Mouse (Mus musculus): Measurements from ENCODE around the gene Galnt10. TPM values are rescaled to one million over a fixed set of nuclear protein-coding genes. Genes with fewer than 3 reads are reported as not detected.
A peak's percentile ranks its signal among the peaks of the same experiment; 100 is the strongest.

The Galnt10 gene
- polyA plus RNA-seq, 1 experiment from 2014 or later = 18.4 TPM

GRCm38 (mm10) chr11:57644245-57645017, 811 bp upstream of the Galnt10 start:
- no peaks in the 10 kb centered on the region for H3K36me3 ChIP-seq
- under 1% methylated on average over 30 of the region's 30 CpGs for WGBS
- H3K27ac ChIP-seq = no peak overlapping the region

GRCm38 (mm10) chr11:57645847-57646246, 605 bp downstream of the Galnt10 start:
- Histone ChIP-seq H3K4me3 (peak overlapping the region; percentile 75), H3K27ac (no peak overlapping the region), H3K9ac (peak overlapping the region; percentile 83), H3K4me2 (replicated peaks) (peak overlapping the region; percentile 97), H3K27me3 (replicated peaks) (no peaks in the 10 kb centered on the region; the same call in 1 of the 2 replicates), H3K9me3 (no peaks in the 10 kb centered on the region), H3K36me3 (no peaks in the 10 kb centered on the region), H3K4me1 (peaks cover 24% of the 10 kb centered on the region)
- 29% methylated on average over 8 of the region's 8 CpGs for WGBS
- no peak for ATAC-seq (ENCODE audit: low FRiP score, low read depth)

More at GRCm38 (mm10) chr11:57644245-57645017, 811 bp upstream of the Galnt10 start:
- Histone ChIP-seq H3K4me2 (replicated peaks) (peak overlapping the region; percentile 97), H3K27me3 (replicated peaks) (no peaks in the 10 kb centered on the region; the same call in 1 of the 2 replicates), H3K4me1 (peaks cover 24% of the 10 kb centered on the region), H3K9me3 (no peaks in the 10 kb centered on the region), H3K4me3 (peak overlapping the region; percentile 75), H3K9ac (peak overlapping the region; percentile 83)
- ATAC-seq (ENCODE audit: low FRiP score, low read depth) = peak; percentile 52

- Histone ChIP-seq H3K4me1 (peaks cover 24% of the 10 kb centered on the region), H3K27ac (no peak overlapping the region), H3K4me2 (replicated peaks) (peak overlapping the region; percentile 97), H3K9ac (no peak overlapping the region), H3K4me3 (no peak overlapping the region), H3K9me3 (no peaks in the 10 kb centered on the region), H3K27me3 (replicated peaks) (no peaks in the 10 kb centered on the region; the same call in 1 of the 2 replicates), H3K36me3 (no peaks in the 10 kb centered on the region)
- ATAC-seq (ENCODE audit: low FRiP score, low read depth) = no peak
- WGBS = 33% methylated on average over 1 of the region's 1 CpGs
Measured at GRCm38 (mm10) chr11:57646416-57646815, 1.2 kb downstream of the Galnt10 start.

GRCm38 (mm10) chr11:57646940-57647339, 1.7 kb downstream of the Galnt10 start:
- no peak for ATAC-seq (ENCODE audit: low FRiP score, low read depth)
- Histone ChIP-seq H3K9me3 (no peaks in the 10 kb centered on the region), H3K27me3 (replicated peaks) (no peaks in the 10 kb centered on the region; the same call in 1 of the 2 replicates), H3K4me2 (replicated peaks) (peak overlapping the region; percentile 97), H3K27ac (no peak overlapping the region), H3K9ac (no peak overlapping the region), H3K4me3 (no peak overlapping the region), H3K36me3 (no peaks in the 10 kb centered on the region), H3K4me1 (peaks cover 27% of the 10 kb centered on the region)
- 74% methylated on average over 8 of the region's 8 CpGs for WGBS

GRCm38 (mm10) chr11:57647446-57647845, 2.2 kb downstream of the Galnt10 start:
- peaks cover 27% of the 10 kb centered on the region for H3K4me1 ChIP-seq
- H3K9ac ChIP-seq = no peak overlapping the region
- H3K27ac ChIP-seq = no peak overlapping the region
- no peaks in the 10 kb centered on the region for H3K9me3 ChIP-seq
- ATAC-seq (ENCODE audit: low FRiP score, low read depth) = no peak
- H3K4me3 ChIP-seq = no peak overlapping the region
- H3K27me3 ChIP-seq (replicated peaks) = no peaks in the 10 kb centered on the region; the same call in 1 of the 2 replicates
- H3K36me3 ChIP-seq = no peaks in the 10 kb centered on the region
- WGBS = 51% methylated on average over 5 of the region's 5 CpGs
- H3K4me2 ChIP-seq (replicated peaks) = peak overlapping the region; percentile 97; the same call in 1 of the 2 replicates

GRCm38 (mm10) chr11:57648196-57648800, 3.1 kb downstream of the Galnt10 start:
- Histone ChIP-seq H3K9me3 (no peaks in the 10 kb centered on the region), H3K27ac (no peak overlapping the region), H3K9ac (no peak overlapping the region), H3K4me2 (replicated peaks) (no peak overlapping the region), H3K27me3 (replicated peaks) (no peaks in the 10 kb centered on the region; the same call in 1 of the 2 replicates), H3K4me1 (peaks cover 27% of the 10 kb centered on the region), H3K36me3 (no peaks in the 10 kb centered on the region), H3K4me3 (no peak overlapping the region)
- 91% methylated on average over 11 of the region's 11 CpGs for WGBS
- no peak for ATAC-seq (ENCODE audit: low FRiP score, low read depth)

- 70% methylated on average over 4 of the region's 4 CpGs for whole genome bisulfite sequencing
- ATAC-seq (ENCODE audit: low FRiP score, low read depth) = no peak
- Histone ChIP-seq H3K27me3 (replicated peaks) (no peaks in the 10 kb centered on the region; the same call in 1 of the 2 replicates), H3K36me3 (no peaks in the 10 kb centered on the region), H3K4me2 (replicated peaks) (no peak overlapping the region), H3K9ac (no peak overlapping the region), H3K27ac (no peak overlapping the region), H3K4me1 (peaks cover 22% of the 10 kb centered on the region), H3K4me3 (no peak overlapping the region), H3K9me3 (no peaks in the 10 kb centered on the region)
Measured at GRCm38 (mm10) chr11:57649269-57649668, 4.0 kb downstream of the Galnt10 start.

GRCm38 (mm10) chr11:57649671-57650070, 4.4 kb downstream of the Galnt10 start:
- Histone ChIP-seq H3K4me1 (peaks cover 21% of the 10 kb centered on the region), H3K9me3 (no peaks in the 10 kb centered on the region), H3K4me3 (no peak overlapping the region), H3K9ac (no peak overlapping the region), H3K27ac (no peak overlapping the region), H3K36me3 (no peaks in the 10 kb centered on the region), H3K4me2 (replicated peaks) (no peak overlapping the region), H3K27me3 (replicated peaks) (no peaks in the 10 kb centered on the region; the same call in 1 of the 2 replicates)
- no peak for ATAC-seq (ENCODE audit: low FRiP score, low read depth)
- WGBS = 81% methylated on average over 10 of the region's 10 CpGs

GRCm38 (mm10) chr11:57650867-57651266, 5.6 kb downstream of the Galnt10 start:
- Histone ChIP-seq H3K4me2 (replicated peaks) (0 out of 2 replicates have a peak overlapping the region, but pooled peaks have one; percentile 0), H3K36me3 (no peaks in the 10 kb centered on the region), H3K27me3 (replicated peaks) (no peaks in the 10 kb centered on the region; the same call in 1 of the 2 replicates), H3K9ac (no peak overlapping the region), H3K4me1 (peaks cover 29% of the 10 kb centered on the region), H3K9me3 (no peaks in the 10 kb centered on the region), H3K27ac (no peak overlapping the region), H3K4me3 (no peak overlapping the region)
- ATAC-seq (ENCODE audit: low FRiP score, low read depth) = no peak
- WGBS = 81% methylated on average over 2 of the region's 2 CpGs

- no peak overlapping the region for H3K9ac ChIP-seq
- WGBS = 57% methylated on average over 15 of the region's 15 CpGs
- H3K4me3 ChIP-seq = no peak overlapping the region
- H3K27ac ChIP-seq = no peak overlapping the region
- no peaks in the 10 kb centered on the region for H3K36me3 ChIP-seq
- 0 out of 2 replicates have a peak overlapping the region, but pooled peaks have one; percentile 0 for H3K4me2 ChIP-seq (replicated peaks)
- H3K4me1 ChIP-seq = peaks cover 33% of the 10 kb centered on the region
- no peaks in the 10 kb centered on the region for H3K9me3 ChIP-seq
- no peak for ATAC-seq (ENCODE audit: low FRiP score, low read depth)
- H3K27me3 ChIP-seq (replicated peaks) = no peaks in the 10 kb centered on the region; the same call in 1 of the 2 replicates
Measured at GRCm38 (mm10) chr11:57651281-57651810, 6.1 kb downstream of the Galnt10 start.

- no peaks in the 10 kb centered on the region for H3K36me3 ChIP-seq
- H3K4me2 ChIP-seq (replicated peaks) = no peak overlapping the region
- no peaks in the 10 kb centered on the region; the same call in 1 of the 2 replicates for H3K27me3 ChIP-seq (replicated peaks)
- H3K4me3 ChIP-seq = no peak overlapping the region
- WGBS = 77% methylated on average over 23 of the region's 23 CpGs
- no peak overlapping the region for H3K9ac ChIP-seq
- peaks cover 28% of the 10 kb centered on the region for H3K4me1 ChIP-seq
- H3K9me3 ChIP-seq = no peaks in the 10 kb centered on the region
- H3K27ac ChIP-seq = no peak overlapping the region
- ATAC-seq (ENCODE audit: low FRiP score, low read depth) = no peak
Measured at GRCm38 (mm10) chr11:57652206-57652922, 7.1 kb downstream of the Galnt10 start.

Measured in neural tube, embryonic 12.5 days (tissue).